12 mouse cellular contexts compared by ENCODE assay signal in the genomic region with DNA sequence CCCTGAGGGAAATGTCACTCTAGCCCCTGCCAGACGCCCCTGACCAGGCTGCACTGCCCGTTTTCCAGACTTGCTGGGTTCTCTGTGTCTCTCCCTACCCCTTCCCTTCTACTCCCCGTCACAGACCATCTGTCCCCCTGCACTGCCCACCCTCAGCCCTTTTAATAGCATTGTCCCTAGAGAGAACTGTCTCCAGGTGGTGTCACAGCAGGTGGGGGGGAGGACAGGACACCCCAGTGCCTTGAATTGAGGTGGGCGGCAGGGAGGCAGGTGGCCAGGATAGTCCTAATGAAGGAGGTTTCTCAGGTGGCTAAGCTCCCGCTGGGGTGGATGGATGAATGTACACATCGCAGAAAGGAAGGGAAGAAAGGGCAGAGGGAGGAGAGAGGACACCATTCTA. TPM values are rescaled to one million over a fixed set of nuclear protein-coding genes. Genes with fewer than 3 reads are reported as not detected.
DNase-seq lines count a peak whose midpoint lies in the region; TF ChIP-seq lines count a peak whose summit lies in the region.
"Had no signal": no experiment of that assay in that cellular context is flagged by ENCODE, and none has a peak within 500 bp of the region (broad histone marks: within the 10 kb centered on the region; RNA-seq: fewer than 3 reads in every experiment).

No protein-coding gene starts in this region.

- TF ChIP-seq POLR2A in kidney, adult 2 months (IDR thresholded peaks at IDR 0.05; ENCODE audit: low read depth, low read length) = no peak

- H3K36me3 ChIP-seq in kidney, adult 2 months (ENCODE audit: control insufficient read depth, insufficient read depth, low read length) = no peaks in the 10 kb centered on the region
- H3K36me3 ChIP-seq: limb, embryonic 13.5 days had no signal

- WGBS in kidney, adult 2 months = 32% methylated on average over 6 of the region's 6 CpGs

- peak; percentile 30 for DNase-seq in cerebellum, adult 9-10 months
- DNase-seq in cerebellum, postnatal 36 days = no peak
- DNase-seq in left cerebral cortex, adult 2 months (ENCODE audit: extremely low spot score in 1 of 2, low spot score in 2 of 2) = peak; percentile 55 to 81
- DNase-seq in left cerebral cortex, adult 11 months (ENCODE audit: low spot score) = no peak
- peak; percentile 49 to 51 for DNase-seq in layer of hippocampus, postnatal 25 days (ENCODE audit: extremely low spot score in 1 of 2, low spot score in 1 of 2)
- DNase-seq in right cerebral cortex, postnatal 25 days = peak; percentile 75
- DNase-seq in kidney, adult 2 months = no peak
- no peak for DNase-seq in yolk sac, embryonic 10.5 days (ENCODE audit: low spot score)
- DNase-seq: adrenal gland, adult 8-10 months; heart, postnatal 4 days; kidney, postnatal 14 days had no signal

- no peak for TF ChIP-seq CTCF in left cerebral cortex, adult 2 months (IDR thresholded peaks at IDR 0.05)
- no peak for TF ChIP-seq CTCF in kidney, adult 2 months (conservative IDR thresholded peaks at IDR 0.05; ENCODE audit: insufficient read depth, insufficient read length, low read depth, low read length)

- H3K27me3 ChIP-seq in kidney, adult 2 months (replicated peaks; ENCODE audit: control insufficient read depth, insufficient read depth, low read length) = no peaks in the 10 kb centered on the region

- no peaks in the 10 kb centered on the region for H3K4me1 ChIP-seq in kidney, adult 2 months (ENCODE audit: control insufficient read depth, insufficient read depth, low read length)

- H3K27ac ChIP-seq in left cerebral cortex, adult 2 months = peak overlapping the region; percentile 83
- H3K27ac ChIP-seq in kidney, adult 2 months (ENCODE audit: insufficient read depth, low read depth, low read length) = no peak overlapping the region
- H3K27ac ChIP-seq: limb, embryonic 13.5 days had no signal

- no peak overlapping the region for H3K4me3 ChIP-seq in left cerebral cortex, adult 2 months
- H3K4me3 ChIP-seq in kidney, adult 2 months (ENCODE audit: insufficient read depth, low read depth, low read length) = no peak overlapping the region
- H3K4me3 ChIP-seq: limb, embryonic 13.5 days had no signal

- intact Hi-C loops in left cerebral cortex, adult 2 months (cut with DNase I) = loop anchor here (2.0 to 5.0 kb wide), 3 partner anchors 16 to 347 kb away; no protein-coding TSS in a partner anchor

RNA-seq across cellular contexts. Expression of gene Ndrg4, which starts 17.9 kb away (rescaled TPM):
- 1,000 to 10,000 TPM; 1,675 to 1,813 TPM for total RNA-seq in left cerebral cortex, adult 2 months (2021)
- total RNA-seq in layer of hippocampus, postnatal 25 days (2021) = 1,000 to 10,000 TPM; 1,420 to 1,424 TPM
- polyA plus RNA-seq in kidney, adult 2 months (2012; rRNA removed) = 20.7 and 21.7 TPM in 2 replicates

RNA-seq across cellular contexts. Expression of gene Setd6, which starts 21.1 kb away (rescaled TPM):
- 10 to 100 TPM; 17.7 to 23.5 TPM for total RNA-seq in left cerebral cortex, adult 2 months (2021)
- 10 to 100 TPM; 19.9 to 22.0 TPM for total RNA-seq in layer of hippocampus, postnatal 25 days (2021)
- polyA plus RNA-seq in kidney, adult 2 months (2012; rRNA removed) = 11.4 and 11.5 TPM in 2 replicates

Comparison
In these comparisons a context has a peak if more than half of its experiments do, and no peak if none do; other contexts are left out.
1. DNase-seq: peak in cerebellum, adult 9-10 months (single experiment), left cerebral cortex, adult 2 months (2 of 2), layer of hippocampus, postnatal 25 days (2 of 2) and right cerebral cortex, postnatal 25 days (single experiment); none in cerebellum, postnatal 36 days (0 of 2), left cerebral cortex, adult 11 months (single experiment), kidney, adult 2 months (single experiment) and yolk sac, embryonic 10.5 days (single experiment).